Mouse (Mus musculus) midbrain, embryonic 11.5 days (tissue): ENCODE data around the gene Gstm3. TPM values are rescaled to one million over a fixed set of nuclear protein-coding genes. Genes with fewer than 3 reads are reported as not detected.
A peak's percentile ranks its signal among the peaks of the same experiment; 100 is the strongest.

Experiments used
- ATAC-seq: fragments of 200-750 bp; cut with Nextera tagmentation; 2 replicates; pipeline ENCODE4 v1.8.0; 2017; ENCODE audit warnings: moderate TSS enrichment, moderate library complexity; ENCODE audit not compliant: low FRiP score
- DNase-seq: peaks from one replicate; pipeline ENCODE4 v3.0.0; 2015; ENCODE audit warnings: low spot score; ENCODE audit errors: missing footprints
- H3K27ac ChIP-seq: fragments of 300-500 bp; sonication (generic); 2 replicates; pipeline ENCODE4 v1.5.1; 2014; ENCODE audit warnings: low read depth, low read length
- H3K27me3 ChIP-seq: fragments of 300-500 bp; sonication (generic); 2 replicates; pipeline ENCODE4 v1.6.1; 2014; ENCODE audit warnings: mild to moderate bottlenecking, low read length, moderate library complexity, mixed read lengths; ENCODE audit not compliant: control insufficient read depth, insufficient read depth
- H3K36me3 ChIP-seq: fragments of 300-500 bp; sonication (generic); 2 replicates; pipeline ENCODE4 v1.6.1; 2014; ENCODE audit warnings: mild to moderate bottlenecking, low read length, moderate library complexity, mixed read lengths; ENCODE audit not compliant: control insufficient read depth, insufficient read depth
- H3K4me1 ChIP-seq: fragments of 300-500 bp; sonication (generic); 2 replicates; pipeline ENCODE4 v1.6.1; 2014; ENCODE audit warnings: low read length; ENCODE audit not compliant: control insufficient read depth, insufficient read depth
- H3K4me2 ChIP-seq: fragments of 300-500 bp; sonication (generic); 2 replicates; pipeline ENCODE4 v1.6.1; 2014; ENCODE audit warnings: mild to moderate bottlenecking, moderate library complexity
- H3K4me3 ChIP-seq: fragments of 300-500 bp; sonication (generic); 2 replicates; pipeline ENCODE4 v1.5.1; 2014; ENCODE audit warnings: low read depth, low read length
- H3K9ac ChIP-seq: fragments of 300-500 bp; sonication (generic); 2 replicates; pipeline ENCODE4 v1.6.1; 2014; ENCODE audit warnings: low read length
- H3K9me3 ChIP-seq: fragments of 300-500 bp; sonication (generic); 2 replicates; pipeline ENCODE4 v1.6.1; 2016; ENCODE audit warnings: low read length; ENCODE audit not compliant: control insufficient read depth
- WGBS: fragments of 180-500 bp; shearing (Covaris S2); extraction: QIAGEN DNeasy Blood & Tissue Kit; methylation state at CpG from one replicate; pipeline ENCODE4 v1.1.7; 2014; 5-methylcytosine and 5-hydroxymethylcytosine counted together
- polyA plus RNA-seq: library from polyadenylated mRNA; unstranded; fragments of >200 nt; fragmentation: Nextera tagmentation; extraction: Ambion mirVana; gene quantifications from 2 replicates; pipeline ENCODE4 v1.2.1, GENCODE M21; 2014

Gene Gstm3
- polyA plus RNA-seq, 1 experiment from 2014 or later, result not detected

DNA sequence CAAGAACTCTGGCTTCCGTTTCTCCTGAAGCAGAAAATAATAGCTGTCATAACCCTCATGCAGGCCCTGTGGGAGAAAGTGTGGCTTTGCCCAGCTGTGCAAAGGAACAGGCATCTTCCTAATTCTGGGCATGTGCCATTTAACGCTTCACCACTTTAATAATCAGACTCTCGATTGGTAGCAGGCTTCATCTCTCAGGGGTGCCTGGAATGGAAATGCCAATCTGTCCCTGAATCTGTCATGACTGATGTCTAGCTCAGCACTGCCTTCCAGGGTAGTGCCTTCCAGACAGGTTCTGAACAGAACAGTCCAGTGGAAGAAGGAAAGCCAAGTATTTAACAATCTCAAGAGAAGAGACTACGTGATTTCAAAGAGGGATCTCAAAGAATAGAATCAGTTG lies 27.8 kb downstream of the Gstm3 start:
- H3K27ac ChIP-seq, result no peak overlapping the region
- H3K27me3 ChIP-seq, result no peaks in the 10 kb centered on the region
- H3K4me3 ChIP-seq, result no peak overlapping the region
- no peak overlapping the region for H3K4me2 ChIP-seq
- H3K9ac ChIP-seq, result no peak overlapping the region
- no peaks in the 10 kb centered on the region; the same call in 1 of the 2 replicates for H3K4me1 ChIP-seq
- DNase-seq (no peak), ATAC-seq (no peak)
- WGBS, result 83% methylated on average over 4 of the region's 4 CpGs
- H3K9me3 ChIP-seq, result no peaks in the 10 kb centered on the region
- no peaks in the 10 kb centered on the region for H3K36me3 ChIP-seq

DNA sequence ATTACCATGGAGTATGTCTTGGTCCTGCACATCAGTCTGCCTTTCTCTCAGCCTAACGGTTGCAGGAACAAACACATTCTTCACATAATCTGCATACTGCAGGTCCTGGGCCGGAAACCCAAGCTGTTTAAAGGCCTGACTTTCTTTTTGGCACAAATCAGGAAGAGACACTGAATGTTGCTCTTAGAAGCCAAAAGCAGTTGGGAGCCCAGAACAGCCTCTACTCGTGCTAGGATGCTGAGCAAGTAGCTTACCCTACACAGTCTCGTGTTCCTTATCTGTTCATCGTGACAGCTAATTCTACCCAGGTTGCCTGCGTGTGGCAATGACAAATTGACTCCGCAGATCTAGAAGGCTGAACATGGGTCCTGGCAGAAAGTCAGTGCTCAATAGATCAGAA lies 28.6 kb downstream of the Gstm3 start:
- 88% methylated on average over 7 of the region's 7 CpGs for WGBS
- no peak for ATAC-seq

DNA sequence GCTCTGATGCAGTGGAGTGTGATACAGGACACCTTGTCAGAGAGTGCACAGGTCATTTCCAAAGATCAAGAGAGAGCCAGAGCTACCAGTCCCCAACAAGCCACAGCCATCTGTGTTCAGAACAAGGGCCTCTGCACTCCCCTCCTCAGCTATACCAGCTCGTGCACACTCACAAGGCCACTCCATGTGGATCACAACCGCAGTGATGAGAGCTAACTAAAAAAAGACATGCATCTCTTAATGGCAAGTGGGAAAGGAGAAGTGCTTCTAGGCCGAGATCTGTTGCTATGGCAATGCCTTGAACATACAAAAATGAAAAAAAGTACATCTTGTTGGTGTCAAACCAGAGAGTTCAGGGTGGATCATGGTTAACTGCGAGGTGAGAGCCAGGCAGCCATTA lies 29.3 kb downstream of the Gstm3 start:
- 70% methylated on average over 4 of the region's 4 CpGs for WGBS
- H3K4me2 ChIP-seq, result no peak overlapping the region
- ATAC-seq (no peak), DNase-seq (no peak)
- no peak overlapping the region for H3K9ac ChIP-seq
- no peak overlapping the region for H3K4me3 ChIP-seq
- H3K36me3 ChIP-seq, result no peaks in the 10 kb centered on the region
- no peaks in the 10 kb centered on the region for H3K9me3 ChIP-seq
- no peak overlapping the region for H3K27ac ChIP-seq
- no peaks in the 10 kb centered on the region for H3K27me3 ChIP-seq
- H3K4me1 ChIP-seq, result no peaks in the 10 kb centered on the region; the same call in 1 of the 2 replicates

More for the DNA sequence above, 28.6 kb downstream of the Gstm3 start:
- DNase-seq, result no peak
- Histone ChIP-seq H3K4me1 (no peaks in the 10 kb centered on the region; the same call in 1 of the 2 replicates), H3K9ac (no peak overlapping the region), H3K4me2 (no peak overlapping the region), H3K9me3 (no peaks in the 10 kb centered on the region), H3K27ac (no peak overlapping the region), H3K36me3 (no peaks in the 10 kb centered on the region), H3K27me3 (no peaks in the 10 kb centered on the region), H3K4me3 (no peak overlapping the region)

DNA sequence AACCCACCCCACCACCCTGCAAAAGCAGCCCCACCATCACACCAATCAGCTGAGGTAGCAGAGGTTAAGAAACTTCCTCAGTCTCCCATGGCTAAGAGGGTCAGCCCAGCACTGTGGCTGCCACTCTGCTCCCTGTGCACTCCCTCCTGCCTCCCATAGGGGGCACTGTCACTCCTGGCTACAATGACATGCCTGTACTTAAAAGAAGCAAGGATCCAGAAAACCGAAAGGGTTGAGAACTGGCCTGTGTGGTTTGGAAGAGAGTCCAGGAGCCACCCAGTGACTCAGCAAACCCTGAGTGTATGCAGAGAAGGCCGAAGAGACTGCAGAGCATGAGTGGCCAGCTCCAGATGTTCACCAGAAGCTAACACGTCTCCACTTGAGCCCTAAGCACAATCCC lies 29.7 kb downstream of the Gstm3 start:
- Histone ChIP-seq H3K4me1 (no peaks in the 10 kb centered on the region; the same call in 1 of the 2 replicates), H3K4me3 (no peak overlapping the region), H3K9ac (no peak overlapping the region), H3K4me2 (no peak overlapping the region), H3K36me3 (no peaks in the 10 kb centered on the region), H3K9me3 (no peaks in the 10 kb centered on the region), H3K27ac (no peak overlapping the region), H3K27me3 (no peaks in the 10 kb centered on the region)
- DNase-seq, result peak; percentile 94
- ATAC-seq, result 0 out of 2 replicates have a peak, but pooled peaks have one; percentile 6
- 41% methylated on average over 3 of the region's 3 CpGs for WGBS

DNA sequence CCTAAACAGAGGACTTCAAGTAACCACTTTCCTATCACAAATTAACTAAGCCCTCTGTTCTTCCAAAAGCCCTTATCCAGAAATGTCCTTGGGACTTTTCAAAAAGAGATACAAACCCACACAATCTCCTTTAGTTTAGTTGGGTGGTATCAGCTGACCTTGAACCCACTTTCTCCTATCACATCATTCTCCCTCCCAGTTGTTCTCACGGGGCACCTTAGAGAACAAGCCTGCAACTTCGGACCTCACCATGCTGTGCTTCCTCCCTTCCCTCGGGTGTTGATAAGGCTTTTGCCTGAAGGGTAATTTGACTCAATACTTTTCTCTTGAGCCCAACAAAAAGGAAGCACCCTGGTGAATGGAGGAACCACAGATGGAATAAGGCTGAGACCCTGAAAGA lies 33.2 kb downstream of the Gstm3 start:
- Histone ChIP-seq H3K4me1 (peaks cover 3% of the 10 kb centered on the region), H3K9ac (no peak overlapping the region), H3K36me3 (no peaks in the 10 kb centered on the region), H3K27me3 (no peaks in the 10 kb centered on the region), H3K27ac (no peak overlapping the region), H3K9me3 (no peaks in the 10 kb centered on the region), H3K4me2 (no peak overlapping the region), H3K4me3 (no peak overlapping the region)
- no peak for DNase-seq
- no peak for ATAC-seq
- WGBS, result 63% methylated on average over 3 of the region's 3 CpGs

DNA sequence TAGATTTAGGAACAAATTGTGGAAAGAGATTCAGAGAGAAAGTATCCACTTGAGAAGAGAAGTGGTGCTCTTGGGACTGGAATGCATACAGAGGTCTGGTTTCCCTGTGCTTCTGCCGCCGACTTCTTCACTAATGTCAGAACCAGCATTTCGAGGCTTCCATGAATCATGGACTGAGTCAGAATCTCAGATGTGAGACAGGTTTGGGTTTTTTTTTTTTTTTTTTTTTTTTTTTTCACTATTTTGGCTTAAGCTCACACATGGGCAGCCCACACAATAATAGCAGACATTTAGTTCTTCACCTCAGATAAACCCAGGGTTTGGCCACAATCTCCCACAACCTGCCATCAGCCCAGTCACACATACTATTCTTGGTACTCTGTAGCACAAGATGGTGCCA lies 33.8 kb downstream of the Gstm3 start:
- Histone ChIP-seq H3K9ac (no peak overlapping the region), H3K4me2 (no peak overlapping the region), H3K27me3 (no peaks in the 10 kb centered on the region), H3K4me3 (no peak overlapping the region), H3K4me1 (peaks cover 5% of the 10 kb centered on the region), H3K27ac (no peak overlapping the region), H3K36me3 (no peaks in the 10 kb centered on the region), H3K9me3 (no peaks in the 10 kb centered on the region)
- 89% methylated on average over 3 of the region's 3 CpGs for WGBS
- no peak for DNase-seq
- no peak for ATAC-seq

DNA sequence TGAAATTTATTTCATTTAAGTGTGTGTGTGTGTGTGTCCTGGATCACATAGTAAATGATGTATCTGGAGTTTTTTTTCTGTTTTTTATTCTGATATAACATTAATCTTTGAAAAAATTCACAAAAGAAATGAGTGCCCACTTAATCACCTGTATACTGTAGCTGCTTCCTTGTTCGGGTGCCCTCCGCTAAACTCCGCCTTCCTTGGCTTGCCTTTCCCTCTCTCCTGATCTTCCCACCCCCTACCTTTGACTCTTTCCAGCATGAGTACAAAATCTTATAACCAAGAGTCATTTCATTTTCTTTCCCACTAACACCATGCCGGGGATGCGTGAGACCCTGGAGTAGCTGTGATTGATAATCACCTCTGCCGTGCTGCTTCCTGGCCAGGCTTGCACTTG lies 37.0 kb downstream of the Gstm3 start:
- no peak for DNase-seq
- Histone ChIP-seq H3K9ac (no peak overlapping the region), H3K27me3 (no peaks in the 10 kb centered on the region), H3K9me3 (no peaks in the 10 kb centered on the region), H3K36me3 (no peaks in the 10 kb centered on the region), H3K4me2 (no peak overlapping the region), H3K4me1 (peaks cover 5% of the 10 kb centered on the region), H3K4me3 (no peak overlapping the region), H3K27ac (no peak overlapping the region)
- WGBS, result 88% methylated on average over 6 of the region's 6 CpGs
- 0 out of 2 replicates have a peak, but pooled peaks have one; percentile 31 for ATAC-seq

DNA sequence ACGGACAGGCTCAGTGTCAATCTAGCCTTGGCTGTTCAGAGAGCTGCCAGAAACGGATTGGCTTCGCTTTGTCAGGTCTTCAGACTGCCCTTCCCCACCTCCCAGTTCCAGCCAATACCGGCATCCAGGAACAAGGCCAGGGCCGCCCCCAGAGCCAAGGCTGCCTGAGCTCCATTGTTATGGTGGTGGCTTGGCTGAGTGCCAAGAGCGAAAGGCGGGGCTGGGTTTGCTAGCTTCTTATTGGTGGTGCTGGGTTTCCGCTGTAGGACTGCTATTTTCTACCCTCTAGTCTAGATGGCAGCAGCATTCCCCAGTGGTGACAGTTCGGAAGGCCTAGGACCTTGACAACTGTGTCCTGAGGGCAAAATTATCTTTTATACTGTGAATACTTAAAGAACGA lies 37.4 kb downstream of the Gstm3 start, which contains the start of gene Gstm7:
Gene Gstm7 (minus strand): TSS at position 148 of the 400 bp plus-strand sequence.
- 4% methylated on average over 10 of the region's 10 CpGs for WGBS
- H3K27ac ChIP-seq, result peak within 1 kb of the TSS; percentile 45
- peak within 1 kb of the TSS; percentile 2; the same call in 1 of the 2 replicates for H3K4me3 ChIP-seq
- peak within 1 kb of the TSS; percentile 40 for H3K4me2 ChIP-seq
- H3K36me3 ChIP-seq, result no peaks in the 10 kb centered on the region
- peaks cover 5% of the 10 kb centered on the region for H3K4me1 ChIP-seq
- DNase-seq, result peak; percentile 100
- ATAC-seq, result peak; percentile 99
- peak within 1 kb of the TSS; percentile 34 for H3K9ac ChIP-seq
- H3K9me3 ChIP-seq, result no peaks in the 10 kb centered on the region
- H3K27me3 ChIP-seq, result no peaks in the 10 kb centered on the region

DNA sequence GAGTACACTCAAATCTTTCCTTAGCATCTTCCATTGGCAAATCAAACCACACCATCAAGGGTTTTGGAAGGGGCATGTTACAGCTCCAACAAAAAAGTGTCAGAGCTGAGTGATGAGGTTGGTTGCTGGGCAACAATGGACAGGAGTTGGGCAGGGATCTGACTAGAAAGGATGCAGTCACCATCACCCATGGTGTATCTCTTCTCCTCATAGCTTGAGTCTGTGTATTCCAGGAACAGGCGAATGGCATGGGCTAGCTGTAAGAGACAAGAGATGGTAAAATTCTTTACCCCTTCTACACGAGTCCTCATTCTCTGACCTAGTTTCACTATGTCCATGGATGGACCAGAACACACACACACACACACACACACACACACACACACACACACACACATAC lies 37.9 kb downstream of the Gstm3 start:
- ATAC-seq, result no peak
- peak overlapping the region; percentile 34 for H3K9ac ChIP-seq
- peak overlapping the region; percentile 40 for H3K4me2 ChIP-seq
- no peak for DNase-seq
- H3K27ac ChIP-seq, result peak overlapping the region; percentile 45
- H3K9me3 ChIP-seq, result no peaks in the 10 kb centered on the region
- H3K4me3 ChIP-seq, result peak overlapping the region; percentile 2; the same call in 1 of the 2 replicates
- no peaks in the 10 kb centered on the region for H3K36me3 ChIP-seq
- no peaks in the 10 kb centered on the region for H3K27me3 ChIP-seq
- WGBS, result 69% methylated on average over 2 of the region's 2 CpGs
- H3K4me1 ChIP-seq, result peaks cover 5% of the 10 kb centered on the region
